Mouse (Mus musculus): ENCODE results near the gene Slc22a23.

Slc22a23 gene

GRCm38 (mm10) chr13:34163304-34163975 lies 181.5 kb downstream of the Slc22a23 start:
- DNase-seq (ENCODE audit: low spot score in 2 of 2): peak in 1 of 2 experiments; percentile 36

GRCm38 (mm10) chr13:34162491-34163303 lies 182.3 kb downstream of the Slc22a23 start, which contains the start of gene Psmg4:
TSS of gene Psmg4 (plus strand) at chr13:34162964.
- DNase-seq (ENCODE audit: low spot score in 2 of 2): peak; percentile 95

GRCm38 (mm10) chr13:34159926-34160325 lies 185.1 kb downstream of the Slc22a23 start:
- DNase-seq (ENCODE audit: low spot score in 2 of 2): no peak

GRCm38 (mm10) chr13:34157596-34158157 lies 187.3 kb downstream of the Slc22a23 start:
- DNase-seq (ENCODE audit: low spot score in 2 of 2): no peak

- DNase-seq (ENCODE audit: low spot score in 2 of 2): peak; percentile 63 to 71
These were observed 188.2 kb downstream of the Slc22a23 start for GRCm38 (mm10) chr13:34156840-34157185.

GRCm38 (mm10) chr13:34156133-34156839 lies 188.7 kb downstream of the Slc22a23 start:
- DNase-seq (ENCODE audit: low spot score in 2 of 2): no peak

GRCm38 (mm10) chr13:34154931-34155272 lies 190.1 kb downstream of the Slc22a23 start:
- DNase-seq (ENCODE audit: low spot score in 2 of 2): peak; percentile 86 to 87

GRCm38 (mm10) chr13:34154217-34154930 lies 190.6 kb downstream of the Slc22a23 start:
- DNase-seq (ENCODE audit: low spot score in 2 of 2): peak; percentile 89 to 91

- DNase-seq (ENCODE audit: low spot score in 2 of 2): peak; percentile 50 to 62
These were observed 191.5 kb downstream of the Slc22a23 start for GRCm38 (mm10) chr13:34153254-34154011.

GRCm38 (mm10) chr13:34152695-34153094 lies 192.3 kb downstream of the Slc22a23 start:
- no peak for DNase-seq (ENCODE audit: low spot score in 2 of 2)

- DNase-seq (ENCODE audit: low spot score in 2 of 2): no peak
These were observed 193.6 kb downstream of the Slc22a23 start for GRCm38 (mm10) chr13:34151425-34151824.

GRCm38 (mm10) chr13:34150271-34151027 lies 194.5 kb downstream of the Slc22a23 start:
- peak; percentile 86 for DNase-seq (ENCODE audit: low spot score in 2 of 2)

- DNase-seq (ENCODE audit: low spot score in 2 of 2): no peak
These were observed 195.4 kb downstream of the Slc22a23 start for GRCm38 (mm10) chr13:34149463-34150176.

- peak; percentile 88 to 90 for DNase-seq (ENCODE audit: low spot score in 2 of 2)
These were observed 196.1 kb downstream of the Slc22a23 start for GRCm38 (mm10) chr13:34148767-34149392.

- DNase-seq (ENCODE audit: low spot score in 2 of 2): no peak
These were observed 196.8 kb downstream of the Slc22a23 start for GRCm38 (mm10) chr13:34148181-34148580.

- no peak for DNase-seq (ENCODE audit: low spot score in 2 of 2)
These were observed 198.1 kb downstream of the Slc22a23 start for GRCm38 (mm10) chr13:34146916-34147315.

GRCm38 (mm10) chr13:34143389-34143788 lies 201.6 kb downstream of the Slc22a23 start:
- no peak for DNase-seq (ENCODE audit: low spot score in 2 of 2)

- DNase-seq (ENCODE audit: low spot score in 2 of 2): peak; percentile 79 to 86
These were observed 208.4 kb downstream of the Slc22a23 start for GRCm38 (mm10) chr13:34136605-34137004.

- DNase-seq (ENCODE audit: low spot score in 2 of 2): peak; percentile 48 to 74
These were observed 210.7 kb downstream of the Slc22a23 start for GRCm38 (mm10) chr13:34134276-34134675.

Data from right cerebral cortex, postnatal 10 days (tissue).